Mouse (Mus musculus) lung, adult 2 months (tissue): ENCODE measurements around the gene Gm43738. TPM values are rescaled to one million over a fixed set of nuclear protein-coding genes. Genes with fewer than 3 reads are reported as not detected.

Experiments used
- DNase-seq: peaks from one replicate; pipeline ENCODE4 v3.0.0; 2022
- H3K4me1 ChIP-seq: fragments of 200-500 bp; 2 replicates; pipeline ENCODE4 v1.6.1; 2011; ENCODE audit warnings: low read length; ENCODE audit not compliant: control insufficient read depth, insufficient read depth
- H3K4me3 ChIP-seq: fragments of 200-500 bp; replicated peaks from 2 replicates; pipeline ENCODE3; 2011; ENCODE audit warnings: low read depth, mild to moderate bottlenecking, control low read depth, low read length; ENCODE audit errors: extremely low read depth
- CTCF ChIP-seq: fragments of 200-500 bp; IDR thresholded peaks from 2 replicates; pipeline ENCODE4 v1.5.1; 2011; ENCODE audit warnings: mild to moderate bottlenecking, low read length, control low read depth; ENCODE audit not compliant: insufficient read depth
- POLR2A ChIP-seq: fragments of 200-500 bp; IDR thresholded peaks from 2 replicates; pipeline ENCODE4 v1.6.1; 2011; ENCODE audit warnings: low read depth, mild to moderate bottlenecking, control low read depth, low read length, borderline replicate concordance; ENCODE audit errors: extremely low read depth
- WGBS: fragments of 180-500 bp; shearing (Covaris S2); methylation state at CpG from one replicate; pipeline ENCODE4 v1.1.7; 2018; 5-methylcytosine and 5-hydroxymethylcytosine counted together
- polyA plus RNA-seq: library from polyadenylated mRNA; depleted of rRNA; stranded (reverse); fragments of >200 nt; gene quantifications from 2 replicates; pipeline ENCODE4 v1.2.3, GENCODE M21; 2012; rRNA removed

Gene Gm43738
- polyA plus RNA-seq = not detected in 2 replicates

DNA sequence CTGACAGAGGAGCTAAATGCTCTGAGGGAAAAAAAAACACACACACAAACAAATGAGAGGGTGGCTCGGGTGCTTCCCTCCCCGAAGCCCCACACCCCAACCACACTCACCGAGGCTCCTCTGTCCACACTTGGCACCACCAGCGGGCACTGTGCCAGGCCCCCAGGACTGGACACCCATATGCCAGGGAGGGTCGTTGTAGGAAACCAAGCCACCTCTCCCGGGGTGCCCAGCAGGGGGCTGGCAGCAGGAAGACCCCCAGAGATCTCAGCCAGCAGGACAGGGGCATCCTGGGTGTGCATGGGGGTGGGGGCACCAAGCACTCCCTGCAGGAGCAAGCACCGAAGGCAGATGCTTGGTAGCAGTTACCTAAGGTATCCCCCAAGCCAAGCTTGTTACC, at the start of gene Gm43738:
Gene Gm43738 (minus strand): TSS at position 289 of the 400 bp plus-strand sequence.
- Histone ChIP-seq H3K4me1 (peaks cover 3% of the 10 kb centered on the region), H3K4me3 (peak within 1 kb of the TSS; percentile 78)
- 20% methylated on average over 7 of the region's 7 CpGs for WGBS
- DNase-seq = no peak
- TF ChIP-seq CTCF (no peak), POLR2A (no peak)

DNA sequence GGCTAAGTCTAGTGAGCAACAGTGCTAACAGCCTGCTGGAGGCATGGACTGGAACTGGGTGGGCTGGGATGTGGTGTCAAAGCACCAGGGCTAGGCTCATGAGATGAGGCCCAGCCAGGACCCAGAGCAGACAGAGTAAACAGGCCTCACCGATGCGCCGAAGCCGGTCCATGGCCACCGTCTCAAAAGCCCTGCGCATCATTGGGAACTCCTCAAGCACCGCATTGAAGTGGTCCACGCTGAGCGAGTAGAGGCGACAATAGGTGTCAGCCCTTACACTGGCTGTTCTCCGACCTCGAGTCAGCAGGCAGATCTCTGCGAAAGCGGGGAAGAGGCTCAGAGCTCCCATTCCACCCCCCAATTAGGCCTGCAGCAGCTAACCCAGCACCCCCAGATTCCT, 47.7 kb upstream of the Gm43738 start:
- TF ChIP-seq CTCF = no peak
- no peak for TF ChIP-seq POLR2A
- Histone ChIP-seq H3K4me1 (no peaks in the 10 kb centered on the region), H3K4me3 (no peak overlapping the region)
- DNase-seq = no peak
- WGBS = 80% methylated on average over 14 of the region's 14 CpGs

DNA sequence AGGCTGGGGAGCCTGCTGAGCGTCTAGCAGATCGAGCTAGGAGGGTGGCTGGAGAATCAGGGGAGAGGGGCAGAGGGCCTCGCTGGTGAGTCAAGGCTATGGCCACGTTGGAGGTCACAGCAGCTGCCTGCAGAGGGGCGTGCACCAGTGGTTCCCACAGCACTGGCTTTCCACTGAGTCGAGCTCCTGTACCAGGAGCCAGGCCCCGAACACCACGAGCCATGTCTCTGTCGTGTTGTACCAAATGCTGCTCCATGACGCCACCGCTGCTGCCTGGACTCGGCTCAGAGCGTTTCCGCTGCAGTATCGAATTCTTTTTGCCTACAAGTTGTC, 47.0 kb upstream of the Gm43738 start:
- no peak for TF ChIP-seq CTCF
- TF ChIP-seq POLR2A = no peak
- 11% methylated on average over 15 of the region's 15 CpGs for WGBS
- no peak for DNase-seq
- Histone ChIP-seq H3K4me3 (no peak overlapping the region), H3K4me1 (no peaks in the 10 kb centered on the region)

DNA sequence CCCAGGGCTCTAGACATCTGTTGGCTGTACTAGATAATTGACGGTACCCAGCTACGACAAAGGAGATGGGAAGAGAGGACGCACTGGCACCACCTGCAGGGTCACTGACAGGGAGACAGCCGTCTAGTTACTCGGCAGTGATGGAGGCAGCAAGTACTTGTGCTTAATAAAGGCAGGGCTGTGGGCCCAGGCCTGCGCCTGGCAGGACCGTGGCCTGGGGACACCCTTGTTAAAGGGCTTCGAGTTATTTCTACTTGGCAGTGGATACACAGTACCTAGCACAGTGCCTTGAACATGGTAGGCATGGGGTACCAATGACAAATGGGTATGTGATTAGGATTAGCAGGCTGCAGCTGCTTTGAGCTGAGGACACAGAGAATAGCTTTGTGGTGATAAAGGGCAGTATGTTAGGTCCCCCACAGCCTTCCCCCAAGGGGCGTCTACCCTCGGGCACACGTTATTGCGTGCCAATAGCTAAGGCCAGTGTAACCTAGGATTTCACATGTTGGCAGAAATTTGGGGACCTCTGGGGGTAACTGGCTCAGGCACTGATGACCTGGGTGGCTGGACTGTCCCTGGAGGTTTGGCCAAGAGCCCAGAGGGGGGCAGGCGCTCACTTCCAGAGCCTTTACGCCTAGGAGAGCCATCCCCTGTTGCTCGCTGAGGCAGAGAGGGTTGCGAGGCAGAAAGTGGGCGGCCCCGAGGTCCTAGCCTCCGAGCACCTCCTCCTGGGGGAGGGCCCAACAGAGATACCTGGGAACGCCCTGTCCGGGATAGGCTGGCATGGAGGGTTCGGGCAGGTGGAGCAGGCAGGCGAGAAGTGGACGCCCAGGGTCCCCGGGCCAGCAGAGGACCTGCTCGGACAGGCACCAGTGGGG, 46.4 kb upstream of the Gm43738 start:
- TF ChIP-seq CTCF = no peak
- 29% methylated on average over 26 of the region's 26 CpGs for WGBS
- Histone ChIP-seq H3K4me3 (no peak overlapping the region), H3K4me1 (no peaks in the 10 kb centered on the region)
- DNase-seq = peak; percentile 27

DNA sequence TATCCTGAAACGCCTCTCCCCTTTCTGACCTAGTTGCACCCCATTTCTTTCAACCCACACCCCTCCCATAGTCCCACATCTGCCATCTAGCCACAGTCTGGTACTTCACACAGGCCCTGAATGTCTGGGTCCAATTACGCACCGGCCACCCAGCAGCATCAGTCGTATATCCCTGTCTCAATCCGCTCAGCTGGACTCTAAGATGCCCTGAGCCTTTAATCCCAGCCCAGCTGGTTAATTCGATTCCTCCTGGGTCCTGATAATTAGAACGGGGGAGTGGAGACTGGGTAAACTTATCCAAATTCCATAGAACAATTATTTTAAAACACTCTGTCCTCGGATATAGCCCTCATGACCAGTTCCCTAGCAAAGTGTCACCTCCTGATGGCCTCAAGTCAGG, 44.7 kb upstream of the Gm43738 start:
- no peak for TF ChIP-seq CTCF
- no peak for TF ChIP-seq POLR2A

DNA sequence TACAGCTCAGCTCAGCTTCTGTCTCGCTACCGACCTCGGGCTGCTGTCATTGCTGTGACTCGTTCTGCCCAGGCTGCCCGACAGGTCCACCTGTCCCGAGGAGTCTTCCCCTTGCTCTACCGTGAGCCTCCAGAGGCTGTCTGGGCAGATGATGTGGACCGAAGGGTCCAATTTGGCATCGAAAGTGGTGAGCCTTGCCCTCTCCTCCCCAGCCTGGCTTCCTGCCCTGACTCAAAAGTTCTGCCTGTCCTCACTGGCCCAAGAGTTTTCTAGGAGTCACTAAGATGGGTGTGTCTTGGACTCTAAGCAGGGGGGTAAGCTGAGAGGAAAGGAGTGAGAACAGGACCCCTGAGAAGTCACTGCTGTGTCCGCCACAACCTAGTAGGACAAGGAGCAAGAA, 43.9 kb upstream of the Gm43738 start:
- Histone ChIP-seq H3K4me3 (no peak overlapping the region), H3K4me1 (no peaks in the 10 kb centered on the region)
- WGBS = 68% methylated on average over 10 of the region's 10 CpGs
- TF ChIP-seq POLR2A = no peak
- DNase-seq = no peak

More for the DNA sequence above, 44.7 kb upstream of the Gm43738 start:
- no peak for DNase-seq
- 67% methylated on average over 8 of the region's 8 CpGs for WGBS
- H3K4me3 ChIP-seq = no peak overlapping the region
- H3K4me1 ChIP-seq = no peaks in the 10 kb centered on the region

DNA sequence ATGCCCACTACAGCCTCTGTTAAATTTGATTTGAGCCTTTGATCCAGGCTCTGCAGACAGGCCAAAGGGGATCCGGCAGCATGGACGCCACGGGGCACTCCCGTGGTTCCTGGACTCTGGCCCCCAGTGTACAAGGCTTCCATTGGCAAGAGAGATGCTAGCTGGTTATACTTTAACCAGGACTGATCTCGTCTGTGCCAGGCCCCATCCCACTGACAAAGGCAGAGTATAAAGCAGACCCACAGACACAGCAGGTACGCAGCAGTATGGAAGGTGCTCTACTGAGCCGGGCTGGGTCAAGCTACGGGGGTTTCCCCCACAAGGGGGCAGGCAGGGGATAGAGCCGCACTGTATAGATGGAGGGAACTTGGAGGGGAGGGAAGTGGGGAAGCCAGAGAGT, 35.5 kb upstream of the Gm43738 start:
- Histone ChIP-seq H3K4me3 (no peak overlapping the region), H3K4me1 (no peaks in the 10 kb centered on the region)
- no peak for TF ChIP-seq CTCF
- no peak for TF ChIP-seq POLR2A
- WGBS = 41% methylated on average over 9 of the region's 9 CpGs
- no peak for DNase-seq

DNA sequence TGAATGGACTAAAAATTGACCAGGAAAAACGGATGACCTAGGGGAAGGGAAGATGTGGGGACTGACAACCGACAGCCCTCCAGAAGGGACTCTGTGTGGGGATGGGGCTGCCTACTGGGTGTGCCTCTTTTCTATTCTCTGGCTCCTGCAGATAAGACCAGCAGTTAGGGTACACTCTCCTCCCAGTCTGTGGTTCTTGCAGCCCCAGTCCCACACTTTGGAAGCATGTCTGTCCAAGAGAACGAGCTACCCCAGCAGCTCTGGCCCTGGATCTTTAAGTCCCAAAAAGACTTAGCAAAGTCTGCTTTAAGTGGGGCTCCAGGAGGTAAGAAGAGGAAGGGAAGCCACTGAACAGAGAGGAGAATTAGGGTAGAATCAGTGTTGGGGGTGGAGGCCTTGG, 35.1 kb upstream of the Gm43738 start, which contains the start of gene Pklr:
Gene Pklr (plus strand): TSS at position 185 of the 400 bp plus-strand sequence.
- TF ChIP-seq CTCF (no peak), POLR2A (no peak)
- DNase-seq = no peak
- 65% methylated on average over 3 of the region's 3 CpGs for WGBS
- no peaks in the 10 kb centered on the region for H3K4me1 ChIP-seq
- H3K4me3 ChIP-seq = no peak within 1 kb of the TSS

DNA sequence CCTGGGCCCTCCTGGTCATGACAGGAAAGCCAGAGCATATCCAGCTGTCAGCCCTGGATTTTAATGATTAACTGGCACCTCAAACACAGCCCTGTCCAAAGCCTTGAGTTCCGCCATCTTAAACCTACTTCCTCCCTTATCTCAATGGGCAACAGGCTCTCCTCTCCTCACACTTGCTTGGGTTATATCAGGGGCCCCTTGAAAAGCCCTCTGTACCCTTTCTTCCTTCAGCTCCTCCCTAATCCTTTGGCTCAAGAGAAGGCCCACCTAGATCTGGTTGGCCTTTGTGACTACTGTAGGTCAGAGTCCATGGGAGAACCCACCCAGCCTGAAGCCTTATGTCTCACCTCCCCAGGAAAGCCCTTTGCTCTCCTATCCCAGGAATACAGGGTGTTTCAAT, 32.9 kb upstream of the Gm43738 start:
- no peaks in the 10 kb centered on the region for H3K4me1 ChIP-seq
- TF ChIP-seq POLR2A = no peak
- TF ChIP-seq CTCF = no peak
- H3K4me3 ChIP-seq = no peak overlapping the region
- no peak for DNase-seq
- WGBS = 86% methylated on average over 1 of the region's 1 CpGs

DNA sequence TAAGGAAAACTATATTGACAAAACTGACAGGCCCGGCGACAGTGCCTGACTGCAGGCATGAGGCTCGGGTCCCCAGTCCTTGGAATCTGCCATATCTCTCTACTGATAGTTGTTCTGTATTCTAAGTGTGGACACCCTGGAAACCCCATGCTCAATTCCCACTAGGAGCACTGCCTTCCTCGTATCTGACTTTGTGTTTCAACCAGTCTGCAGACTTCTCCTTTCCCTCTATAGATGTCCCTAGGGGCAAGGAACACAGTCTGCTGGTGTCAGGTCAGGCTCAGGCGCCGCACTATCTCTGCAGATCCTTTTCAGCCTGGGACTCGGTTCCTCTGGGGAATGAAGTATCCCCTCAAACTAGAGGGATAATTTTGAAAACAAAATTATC, 32.2 kb upstream of the Gm43738 start:
- 73% methylated on average over 7 of the region's 7 CpGs for WGBS
- Histone ChIP-seq H3K4me1 (no peaks in the 10 kb centered on the region), H3K4me3 (no peak overlapping the region)
- DNase-seq = no peak
- TF ChIP-seq CTCF = no peak
- no peak for TF ChIP-seq POLR2A
